Mouse (Mus musculus): Measurements from ENCODE around the gene Qrfp. TPM values are rescaled to one million over a fixed set of nuclear protein-coding genes. Genes with fewer than 3 reads are reported as not detected.

The Qrfp gene
- polyA plus RNA-seq, 1 experiment: 1.5 TPM

- peaks cover 62% of the 10 kb centered on the region for H3K79me2 ChIP-seq (ENCODE audit: control insufficient read depth, insufficient read depth)
- TF ChIP-seq E2F4 (IDR thresholded peaks at IDR 0.05; ENCODE audit: insufficient read depth) (no peak), MYOD1 (IDR thresholded peaks at IDR 0.05; ENCODE audit: control insufficient read depth in 1 of 3, insufficient read length in 2 of 3, low read depth in 2 of 3) (no peak), USF1 (IDR thresholded peaks at IDR 0.05; ENCODE audit: low read depth) (no peak), SRF (IDR thresholded peaks at IDR 0.05; ENCODE audit: control insufficient read depth, insufficient read length, low read depth) (no peak), MYOG (IDR thresholded peaks at IDR 0.05; ENCODE audit: control insufficient read depth in 1 of 3, insufficient read depth in 1 of 3, insufficient read length in 2 of 3, low read depth in 2 of 3) (no peak), CEBPB (IDR thresholded peaks at IDR 0.05; ENCODE audit: insufficient read depth, poor library complexity, severe bottlenecking) (no peak), POLR2A (IDR thresholded peaks at IDR 0.05; ENCODE audit: insufficient read length, low read depth) (no peak), TCF12 (IDR thresholded peaks at IDR 0.05; ENCODE audit: insufficient read depth, poor library complexity, severe bottlenecking) (no peak), MAX (IDR thresholded peaks at IDR 0.05; ENCODE audit: low read depth) (no peak), REST (IDR thresholded peaks at IDR 0.05; ENCODE audit: insufficient read depth, insufficient read length) (no peak), POLR2AphosphoS2 (IDR thresholded peaks at IDR 0.05; ENCODE audit: insufficient read length, low read depth) (no peak), TCF3 (IDR thresholded peaks at IDR 0.05; ENCODE audit: insufficient read length, low read depth) (no peak)
- H3K27me3 ChIP-seq (ENCODE audit: control insufficient read depth, insufficient read depth, insufficient read length): no peaks in the 10 kb centered on the region
- no peaks in the 10 kb centered on the region for H3K36me3 ChIP-seq (ENCODE audit: control insufficient read depth, insufficient read depth)
- H3K4me3 ChIP-seq: peak overlapping the region; percentile 89
- H3K4me2 ChIP-seq (ENCODE audit: low read depth): peak overlapping the region; percentile 86
- H3ac ChIP-seq (ENCODE audit: control insufficient read depth, insufficient read length): peak overlapping the region; percentile 57
Observed at GRCm38 (mm10) chr2:31761115-31761531, 49.3 kb downstream of the Qrfp start.

DNA sequence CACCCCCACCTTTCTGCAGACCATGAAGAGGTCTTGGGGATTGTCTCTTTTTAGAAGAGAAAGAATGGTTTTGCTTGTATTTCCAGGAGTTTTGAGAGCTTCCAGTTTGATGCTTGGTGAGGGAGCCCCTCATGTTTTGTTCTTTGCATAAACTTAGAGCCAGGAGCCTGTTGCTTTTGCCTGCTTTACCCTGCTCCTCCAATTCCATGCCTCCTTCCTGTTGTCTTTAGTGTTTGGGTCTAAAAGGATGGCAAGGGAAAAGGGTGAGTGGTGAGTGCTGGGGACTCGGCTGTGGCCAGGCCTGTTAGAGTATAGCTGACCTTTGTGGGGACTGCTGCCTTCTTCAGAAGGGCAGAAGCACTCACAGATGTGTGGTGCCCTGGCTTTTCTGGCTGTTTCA is 49.9 kb downstream of the Qrfp start:
- TF ChIP-seq E2F4 (IDR thresholded peaks at IDR 0.05; ENCODE audit: insufficient read depth): no peak
- TF ChIP-seq POLR2A (IDR thresholded peaks at IDR 0.05; ENCODE audit: insufficient read length, low read depth): no peak
- no peak for TF ChIP-seq MAX (IDR thresholded peaks at IDR 0.05; ENCODE audit: low read depth)
- no peak for TF ChIP-seq MYOD1 (IDR thresholded peaks at IDR 0.05; ENCODE audit: control insufficient read depth in 1 of 3, insufficient read length in 2 of 3, low read depth in 2 of 3)
- no peak for TF ChIP-seq MYOG (IDR thresholded peaks at IDR 0.05; ENCODE audit: control insufficient read depth in 1 of 3, insufficient read depth in 1 of 3, insufficient read length in 2 of 3, low read depth in 2 of 3)
- no peak for TF ChIP-seq TCF12 (IDR thresholded peaks at IDR 0.05; ENCODE audit: insufficient read depth, poor library complexity, severe bottlenecking)
- TF ChIP-seq SRF (IDR thresholded peaks at IDR 0.05; ENCODE audit: control insufficient read depth, insufficient read length, low read depth): no peak
- no peak for TF ChIP-seq TCF3 (IDR thresholded peaks at IDR 0.05; ENCODE audit: insufficient read length, low read depth)
- TF ChIP-seq USF1 (IDR thresholded peaks at IDR 0.05; ENCODE audit: low read depth): no peak
- peak overlapping the region; percentile 89 for H3K4me3 ChIP-seq
- H3K79me2 ChIP-seq (ENCODE audit: control insufficient read depth, insufficient read depth): peaks cover 55% of the 10 kb centered on the region
- H3K4me2 ChIP-seq (ENCODE audit: low read depth): peak overlapping the region; percentile 86
- H3K27me3 ChIP-seq (ENCODE audit: control insufficient read depth, insufficient read depth, insufficient read length): no peaks in the 10 kb centered on the region
- no peaks in the 10 kb centered on the region for H3K36me3 ChIP-seq (ENCODE audit: control insufficient read depth, insufficient read depth)
- H3ac ChIP-seq (ENCODE audit: control insufficient read depth, insufficient read length): peak overlapping the region; percentile 57

DNA sequence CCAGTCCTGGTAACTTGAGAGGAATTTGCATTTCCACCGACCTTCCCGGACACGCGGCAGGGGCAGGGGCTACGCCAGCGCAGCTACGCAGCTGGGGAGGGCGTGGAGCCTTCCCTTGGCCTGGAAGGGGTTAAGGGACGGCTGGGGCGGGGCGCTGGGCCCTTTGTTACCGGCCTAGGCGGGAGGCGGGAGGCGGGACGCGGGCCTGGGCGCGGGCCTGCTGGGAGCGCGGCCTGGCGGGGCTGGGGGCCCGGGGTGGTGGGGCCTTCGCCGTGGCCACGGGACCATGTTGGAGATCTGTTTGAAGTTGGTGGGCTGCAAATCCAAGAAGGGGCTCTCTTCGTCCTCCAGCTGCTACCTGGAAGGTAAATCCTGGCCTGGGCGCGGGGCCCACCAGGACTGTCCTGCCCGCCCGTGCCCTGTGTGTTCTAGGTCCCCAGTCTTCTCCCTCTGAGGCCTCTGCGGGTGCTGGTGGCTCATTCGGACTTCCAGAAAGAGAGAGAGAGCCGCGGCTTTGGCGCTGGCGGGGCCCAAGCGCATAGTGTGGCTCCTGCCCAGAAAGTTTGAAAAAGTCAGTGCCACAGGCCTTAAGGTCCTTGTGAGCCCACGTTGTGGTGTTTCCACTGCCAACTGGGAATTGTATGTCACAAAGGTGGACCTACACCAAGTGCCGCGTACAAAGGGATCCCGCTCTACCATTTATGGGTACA is 50.5 kb downstream of the Qrfp start:
- TF ChIP-seq E2F4 (IDR thresholded peaks at IDR 0.05; ENCODE audit: insufficient read depth) (peak; percentile 48), MAX (IDR thresholded peaks at IDR 0.05; ENCODE audit: low read depth) (no peak), POLR2A (IDR thresholded peaks at IDR 0.05; ENCODE audit: insufficient read length, low read depth) (peak; percentile 66), MYOD1 (IDR thresholded peaks at IDR 0.05; ENCODE audit: control insufficient read depth in 1 of 3, insufficient read length in 2 of 3, low read depth in 2 of 3) (peak in 2 of 3 experiments; percentile 33 to 64), SRF (IDR thresholded peaks at IDR 0.05; ENCODE audit: control insufficient read depth, insufficient read length, low read depth) (no peak), MYOG (IDR thresholded peaks at IDR 0.05; ENCODE audit: control insufficient read depth in 1 of 3, insufficient read depth in 1 of 3, insufficient read length in 2 of 3, low read depth in 2 of 3) (peak in 2 of 3 experiments; percentile 27 to 77)
- no peaks in the 10 kb centered on the region for H3K27me3 ChIP-seq (ENCODE audit: control insufficient read depth, insufficient read depth, insufficient read length)
- H3K4me3 ChIP-seq: peak overlapping the region; percentile 89

DNA sequence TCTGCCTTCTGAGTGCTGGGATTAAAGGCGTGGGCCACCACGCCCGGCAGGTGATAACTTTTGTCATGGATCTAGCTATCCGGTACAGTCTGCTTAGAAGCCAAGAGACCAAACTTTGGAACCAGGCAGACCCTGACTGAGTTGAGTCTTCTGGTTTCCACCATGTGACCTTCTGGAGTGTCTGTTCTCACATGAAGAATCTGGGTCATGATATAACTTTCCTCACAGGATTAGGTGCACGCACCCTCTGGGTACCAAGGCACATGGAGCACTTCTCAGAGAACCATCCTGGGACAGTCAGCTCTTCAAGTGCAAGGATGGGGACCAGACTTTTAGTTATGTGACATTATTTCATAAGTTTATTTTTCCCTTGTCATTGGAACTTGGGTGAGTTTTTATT is 51.4 kb downstream of the Qrfp start:
- Histone ChIP-seq H3ac (ENCODE audit: control insufficient read depth, insufficient read length) (no peak overlapping the region), H3K79me2 (ENCODE audit: control insufficient read depth, insufficient read depth) (peaks cover 40% of the 10 kb centered on the region), H3K36me3 (ENCODE audit: control insufficient read depth, insufficient read depth) (no peaks in the 10 kb centered on the region), H3K4me3 (peak overlapping the region; percentile 89), H3K27me3 (ENCODE audit: control insufficient read depth, insufficient read depth, insufficient read length) (no peaks in the 10 kb centered on the region), H3K4me2 (ENCODE audit: low read depth) (peak overlapping the region; percentile 83)
- no peak for TF ChIP-seq E2F4 (IDR thresholded peaks at IDR 0.05; ENCODE audit: insufficient read depth)
- TF ChIP-seq POLR2AphosphoS2 (IDR thresholded peaks at IDR 0.05; ENCODE audit: insufficient read length, low read depth): no peak
- no peak for TF ChIP-seq MYOG (IDR thresholded peaks at IDR 0.05; ENCODE audit: control insufficient read depth in 1 of 3, insufficient read depth in 1 of 3, insufficient read length in 2 of 3, low read depth in 2 of 3)
- no peak for TF ChIP-seq TCF12 (IDR thresholded peaks at IDR 0.05; ENCODE audit: insufficient read depth, poor library complexity, severe bottlenecking)
- no peak for TF ChIP-seq USF1 (IDR thresholded peaks at IDR 0.05; ENCODE audit: low read depth)
- no peak for TF ChIP-seq MAX (IDR thresholded peaks at IDR 0.05; ENCODE audit: low read depth)

More for the DNA sequence above, 50.5 kb downstream of the Qrfp start:
- Histone ChIP-seq H3K4me2 (ENCODE audit: low read depth) (peak overlapping the region; percentile 86), H3K36me3 (ENCODE audit: control insufficient read depth, insufficient read depth) (no peaks in the 10 kb centered on the region), H3K79me2 (ENCODE audit: control insufficient read depth, insufficient read depth) (peaks cover 50% of the 10 kb centered on the region), H3ac (ENCODE audit: control insufficient read depth, insufficient read length) (peak overlapping the region; percentile 57)

DNA sequence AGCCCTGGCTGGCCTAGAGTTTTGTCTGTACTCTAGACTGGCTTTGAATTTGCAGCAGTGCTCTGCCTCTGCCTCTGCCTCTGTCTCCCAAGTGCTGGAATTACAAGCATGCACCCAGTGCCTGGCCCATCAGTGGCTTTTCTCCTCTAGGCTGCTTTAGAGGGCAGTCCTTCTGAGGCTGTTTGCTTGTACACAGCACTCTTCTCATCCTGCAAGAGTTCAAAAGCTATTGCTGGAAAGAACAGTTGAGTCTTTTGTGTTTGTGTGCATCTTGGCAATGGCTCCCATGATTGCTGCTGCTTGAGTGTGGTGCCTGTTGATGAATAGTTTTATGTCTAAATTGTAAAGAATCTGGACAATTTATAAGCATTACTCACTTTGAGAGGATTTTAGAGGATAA is 52.9 kb downstream of the Qrfp start:
- TF ChIP-seq POLR2A (IDR thresholded peaks at IDR 0.05; ENCODE audit: insufficient read length, low read depth) (no peak), E2F4 (IDR thresholded peaks at IDR 0.05; ENCODE audit: insufficient read depth) (no peak), CEBPB (IDR thresholded peaks at IDR 0.05; ENCODE audit: insufficient read depth, poor library complexity, severe bottlenecking) (no peak), SRF (IDR thresholded peaks at IDR 0.05; ENCODE audit: control insufficient read depth, insufficient read length, low read depth) (no peak), MAX (IDR thresholded peaks at IDR 0.05; ENCODE audit: low read depth) (no peak), MYOG (IDR thresholded peaks at IDR 0.05; ENCODE audit: control insufficient read depth in 1 of 3, insufficient read depth in 1 of 3, insufficient read length in 2 of 3, low read depth in 2 of 3) (no peak), POLR2AphosphoS2 (IDR thresholded peaks at IDR 0.05; ENCODE audit: insufficient read length, low read depth) (no peak), REST (IDR thresholded peaks at IDR 0.05; ENCODE audit: insufficient read depth, insufficient read length) (no peak)
- no peak overlapping the region for H3K4me3 ChIP-seq
- H3ac ChIP-seq (ENCODE audit: control insufficient read depth, insufficient read length): no peak overlapping the region
- H3K79me2 ChIP-seq (ENCODE audit: control insufficient read depth, insufficient read depth): peaks cover 25% of the 10 kb centered on the region
- no peaks in the 10 kb centered on the region for H3K36me3 ChIP-seq (ENCODE audit: control insufficient read depth, insufficient read depth)
- no peak overlapping the region for H3K4me2 ChIP-seq (ENCODE audit: low read depth)
- H3K27me3 ChIP-seq (ENCODE audit: control insufficient read depth, insufficient read depth, insufficient read length): no peaks in the 10 kb centered on the region

Data from myocyte (in vitro differentiated cells).